Mouse (Mus musculus) c-Kit-positive CD71-positive TER-119-positive erythroid progenitor cells, embryonic 14.5 days (primary cell): ENCODE measurements at regions not wholly inside any gene's neighbourhood (a gene's known extent, or its start where the extent isn't known, plus 50 kb on each side); places are given as distances from the start of the nearest gene placed in this dataset.
A peak's percentile ranks its signal among the peaks of the same experiment; 100 is the strongest.

Experiments used
- DNase-seq: peaks from one replicate; pipeline ENCODE4 v3.0.0-alpha.2; 2013; ENCODE audit warnings: low spot score

GRCm38 (mm10) chr17:88255744-88256598, 184.5 kb upstream of the Foxn2 start:
- peak; percentile 59 for DNase-seq

GRCm38 (mm10) chr17:88256599-88257544, 183.6 kb upstream of the Foxn2 start:
- DNase-seq = no peak

- DNase-seq = no peak
Observed at GRCm38 (mm10) chr17:88258361-88258796, 182.1 kb upstream of the Foxn2 start.

- DNase-seq = no peak
Observed at GRCm38 (mm10) chr17:88260176-88260575, 180.3 kb upstream of the Foxn2 start.

- DNase-seq = no peak
Observed at GRCm38 (mm10) chr17:88260826-88261225, 179.7 kb upstream of the Foxn2 start.

- DNase-seq = no peak
Observed at GRCm38 (mm10) chr17:88261556-88261955, 179.0 kb upstream of the Foxn2 start.

- no peak for DNase-seq
Observed at GRCm38 (mm10) chr17:88262326-88263187, 178.0 kb upstream of the Foxn2 start.

- no peak for DNase-seq
Observed at GRCm38 (mm10) chr17:88265291-88265690, 175.2 kb upstream of the Foxn2 start.

- no peak for DNase-seq
Observed at GRCm38 (mm10) chr17:88268216-88268615, 172.3 kb upstream of the Foxn2 start.

GRCm38 (mm10) chr17:88268802-88269201, 171.7 kb upstream of the Foxn2 start:
- no peak for DNase-seq

GRCm38 (mm10) chr17:88270896-88271295, 169.6 kb upstream of the Foxn2 start:
- no peak for DNase-seq

GRCm38 (mm10) chr17:88272161-88272560, 168.3 kb upstream of the Foxn2 start:
- no peak for DNase-seq

GRCm38 (mm10) chr17:88273520-88273919, 167.0 kb upstream of the Foxn2 start:
- no peak for DNase-seq

GRCm38 (mm10) chr17:88274003-88274698, 166.4 kb upstream of the Foxn2 start:
- no peak for DNase-seq

GRCm38 (mm10) chr17:88274720-88275433, 165.6 kb upstream of the Foxn2 start:
- no peak for DNase-seq

- no peak for DNase-seq
Observed at GRCm38 (mm10) chr17:88279656-88280055, 160.9 kb upstream of the Foxn2 start.

- DNase-seq = no peak
Observed at GRCm38 (mm10) chr17:88282711-88283110, 157.8 kb upstream of the Foxn2 start.

GRCm38 (mm10) chr17:88284477-88284876, 156.0 kb upstream of the Foxn2 start:
- DNase-seq = no peak

GRCm38 (mm10) chr17:88287861-88288260, 152.7 kb upstream of the Foxn2 start:
- no peak for DNase-seq

GRCm38 (mm10) chr17:88297520-88297919, 143.0 kb upstream of the Foxn2 start:
- no peak for DNase-seq
